Mouse (Mus musculus) spleen, adult 2 months (tissue): ENCODE measurements around the gene Gm44579.

Experiments
- CTCF ChIP-seq: fragments of 200-500 bp; IDR thresholded peaks from 2 replicates; pipeline ENCODE4 v1.5.1; 2011; ENCODE audit warnings: mild to moderate bottlenecking, inconsistent platforms; ENCODE audit not compliant: insufficient read depth, insufficient read length, insufficient replicate concordance; ENCODE audit errors: extremely low read depth
- POLR2A ChIP-seq: fragments of 200-500 bp; IDR thresholded peaks from 2 replicates; pipeline ENCODE4 v1.6.1; 2011; ENCODE audit warnings: low read depth, low read length, inconsistent platforms

DNA sequence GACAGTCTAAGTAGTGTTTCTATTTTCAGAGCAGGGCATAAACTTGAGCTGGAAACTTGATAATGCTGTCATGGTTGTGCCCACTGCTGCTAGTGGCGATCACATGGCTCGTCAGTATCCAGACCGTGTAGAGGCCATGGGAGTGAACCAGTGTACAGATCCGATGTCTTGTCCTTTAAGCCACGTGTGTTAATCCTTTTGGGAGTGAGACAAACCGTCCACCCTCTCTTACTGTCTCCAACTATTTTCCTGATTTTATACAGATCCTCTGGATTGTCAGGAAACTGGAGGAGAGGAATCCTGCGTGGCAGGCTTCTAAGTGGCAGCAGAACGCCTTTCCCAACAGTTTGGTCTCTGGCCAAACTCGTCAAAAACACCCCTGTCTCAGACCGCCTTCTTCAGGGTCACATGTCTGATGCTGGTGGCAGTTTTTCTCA, 71.6 kb downstream of the Gm44579 start:
- TF ChIP-seq CTCF (no peak), POLR2A (no peak)
